ENCODE assay signal across 30 mouse cellular contexts in genomic region chrX:10318176-10318575, GRCm38 (mm10).
A peak's percentile ranks its signal among the peaks of the same experiment; 100 is the strongest.
DNase-seq lines count a peak whose midpoint lies in the region; ATAC-seq and TF ChIP-seq lines count a peak whose summit lies in the region.
"Had no signal": no experiment of that assay in that cellular context is flagged by ENCODE, and none has a peak within 500 bp of the region (broad histone marks: within the 10 kb centered on the region; RNA-seq: fewer than 3 reads in every experiment).

No protein-coding gene starts in this region.

- no peak overlapping the region for H3K4me3 ChIP-seq in bone marrow macrophage, adult 2 months (ENCODE audit: insufficient read depth, low read length)
- H3K4me3 ChIP-seq: embryonic facial prominence, embryonic 10.5 days; embryonic facial prominence, embryonic 13.5 days; erythroblast, embryonic 14.5 days; forebrain, embryonic 12.5 days; forebrain, embryonic 15.5 days; heart, embryonic 12.5 days; heart, embryonic 15.5 days had no signal

- 0 out of 2 replicates have a peak overlapping the region, but pooled peaks have one; percentile 36 for H3K27ac ChIP-seq in bone marrow macrophage, adult 2 months (ENCODE audit: insufficient read depth, low read depth, low read length)
- H3K27ac ChIP-seq: embryonic facial prominence, embryonic 10.5 days; embryonic facial prominence, embryonic 13.5 days; forebrain, embryonic 12.5 days; forebrain, embryonic 15.5 days; heart, embryonic 15.5 days; hindbrain, embryonic 14.5 days; hindbrain, postnatal 0 days had no signal

- peak; percentile 83 for ATAC-seq in common myeloid progenitor, adult 5-6 weeks (replicated peaks; ENCODE audit: low read depth, poor library complexity, severe bottlenecking)
- ATAC-seq in megakaryocyte progenitor cell, adult 5-6 weeks (replicated peaks; ENCODE audit: poor library complexity), result peak; percentile 97
- ATAC-seq: forebrain, embryonic 15.5 days; hindbrain, postnatal 0 days; inflammation-experienced regulatory T-cells, adult 6 months; Patski had no signal

- no peak for TF ChIP-seq POLR2A in bone marrow macrophage, adult 2 months (IDR thresholded peaks at IDR 0.05; ENCODE audit: borderline replicate concordance, low read depth, low read length)

- DNase-seq in layer of hippocampus, adult 11-12 months (ENCODE audit: low spot score), result peak; percentile 3
- no peak for DNase-seq in layer of hippocampus, postnatal 36 days
- no peak for DNase-seq in cerebellum, adult 18-20 months
- DNase-seq in ovary, postnatal 14 days (ENCODE audit: low spot score), result no peak
- DNase-seq: adrenal gland, adult 2 months; adrenal gland, postnatal 14 days; B cell, adult 2 months; cerebellum, adult 2 months; cerebellum, adult 9-11 months; cerebellum, postnatal 25 days; embryo, embryonic 11 days; gastrocnemius, postnatal 10 days; gastrocnemius, postnatal 36 days; heart, adult 18-20 months; heart, postnatal 14 days; heart, postnatal 4 days had no signal

- H3K4me1 ChIP-seq in bone marrow macrophage, adult 2 months (ENCODE audit: control insufficient read depth, insufficient read depth, low read length), result peaks cover 4% of the 10 kb centered on the region
- H3K4me1 ChIP-seq: embryonic facial prominence, embryonic 10.5 days; embryonic facial prominence, embryonic 13.5 days; forebrain, embryonic 12.5 days; forebrain, embryonic 15.5 days; heart, embryonic 12.5 days; heart, embryonic 15.5 days had no signal

- no peak for TF ChIP-seq CTCF in bone marrow macrophage, adult 2 months (IDR thresholded peaks at IDR 0.05; ENCODE audit: low read depth, low read length)
